ENCODE assay signal across 12 mouse cellular contexts in the genomic region with DNA sequence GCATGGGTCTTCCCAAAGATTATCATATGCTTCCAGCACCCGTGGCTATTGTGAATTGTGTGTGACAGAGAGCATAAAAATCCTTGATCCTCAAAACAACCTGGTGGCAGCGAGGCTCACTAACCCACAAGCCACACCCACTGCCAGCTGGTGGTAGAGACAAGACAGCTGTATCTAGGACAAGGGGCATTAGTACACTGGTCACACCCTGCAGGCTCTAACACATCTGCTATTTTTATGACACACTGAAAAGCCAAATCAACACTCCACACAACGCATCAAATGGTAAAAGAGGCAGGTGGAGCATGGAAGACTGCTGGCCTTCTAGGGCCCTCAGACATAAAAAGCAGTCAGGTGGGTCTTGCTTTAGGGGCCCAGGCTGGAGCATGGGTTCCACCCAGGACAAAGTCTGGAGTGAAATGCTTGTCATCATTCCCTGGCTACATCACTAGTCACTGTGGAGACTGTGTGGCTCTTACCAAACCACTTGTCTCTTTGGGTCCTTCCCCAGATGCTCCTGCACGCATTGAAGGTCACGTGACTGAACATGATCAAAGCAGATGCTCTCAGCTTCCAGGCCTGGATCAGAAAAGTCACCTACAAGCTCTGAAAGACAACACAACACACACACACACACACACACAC. TPM values are rescaled to one million over a fixed set of nuclear protein-coding genes. Genes with fewer than 3 reads are reported as not detected.
A peak's percentile ranks its signal among the peaks of the same experiment; 100 is the strongest.
DNase-seq lines count a peak whose midpoint lies in the region; ATAC-seq and TF ChIP-seq lines count a peak whose summit lies in the region.
"Had no signal": no experiment of that assay in that cellular context is flagged by ENCODE, and none has a peak within 500 bp of the region (broad histone marks: within the 10 kb centered on the region; RNA-seq: fewer than 3 reads in every experiment).

No protein-coding gene starts in this region.

- intact Hi-C loops in heart, adult 2 months (cut with DNase I) = no loop called here

- no peak overlapping the region for H3K4me2 ChIP-seq in intestine, embryonic 15.5 days (replicated peaks)
- peak overlapping the region; percentile 41 for H3K4me2 ChIP-seq in myocyte (ENCODE audit: low read depth)
- H3K4me2 ChIP-seq: heart, embryonic 13.5 days; limb, embryonic 13.5 days had no signal

- ATAC-seq in intestine, embryonic 15.5 days = peak; percentile 89
- ATAC-seq in cerebellum, adult (ENCODE audit: insufficient number of reproducible peaks, low FRiP score, low TSS enrichment) = no peak

- no peak for TF ChIP-seq EP300 in heart, adult 2 months (IDR thresholded peaks at IDR 0.05; ENCODE audit: insufficient read depth, low read depth, low read length)

- WGBS in heart, adult 2 months = 57% methylated on average over 5 of the region's 5 CpGs
- 61% methylated on average over 5 of the region's 5 CpGs for WGBS in intestine, embryonic 15.5 days

- no peaks in the 10 kb centered on the region for H3K36me3 ChIP-seq in heart, adult 2 months (ENCODE audit: control insufficient read depth, insufficient read depth, low read length)
- H3K36me3 ChIP-seq in C2C12 (ENCODE audit: control insufficient read depth, insufficient read depth) (no peaks in the 10 kb centered on the region), myocyte (ENCODE audit: control insufficient read depth, insufficient read depth) (no peaks in the 10 kb centered on the region)
- H3K36me3 ChIP-seq in intestine, embryonic 15.5 days = no peaks in the 10 kb centered on the region
- H3K36me3 ChIP-seq: heart, embryonic 13.5 days; limb, embryonic 13.5 days had no signal

- no peaks in the 10 kb centered on the region for H3K9me3 ChIP-seq in intestine, embryonic 15.5 days
- H3K9me3 ChIP-seq: heart, embryonic 13.5 days; limb, embryonic 13.5 days had no signal

- H3K27ac ChIP-seq in heart, adult 2 months = no peak overlapping the region
- H3K27ac ChIP-seq in intestine, embryonic 15.5 days = no peak overlapping the region
- H3K27ac ChIP-seq: heart, embryonic 13.5 days; limb, embryonic 13.5 days had no signal

- H3K79me3 ChIP-seq in C2C12 (ENCODE audit: low read depth) = no peaks in the 10 kb centered on the region

- H3K4me3 ChIP-seq in heart, adult 2 months = no peak overlapping the region
- H3K4me3 ChIP-seq in C2C12 (ENCODE audit: insufficient read depth, poor library complexity, severe bottlenecking) (no peak overlapping the region), myocyte (no peak overlapping the region)
- no peak overlapping the region for H3K4me3 ChIP-seq in intestine, embryonic 15.5 days (replicated peaks)
- H3K4me3 ChIP-seq: heart, embryonic 13.5 days; limb, embryonic 13.5 days had no signal

- no peak for TF ChIP-seq POLR2A in heart, adult 2 months (IDR thresholded peaks at IDR 0.05; ENCODE audit: insufficient read depth, low read depth, low read length)
- no peak for TF ChIP-seq POLR2A in myocyte (IDR thresholded peaks at IDR 0.05; ENCODE audit: insufficient read length, low read depth)

- peak; percentile 87 for DNase-seq in heart, adult 11 months
- DNase-seq in heart, adult 2 months = no peak
- no peak for DNase-seq in frontal cortex, postnatal 14 days (ENCODE audit: low spot score in 2 of 2)
- no peak for DNase-seq in layer of hippocampus, postnatal 14 days (ENCODE audit: low spot score in 2 of 2)

- H3K27me3 ChIP-seq in heart, adult 2 months (ENCODE audit: control insufficient read depth, insufficient read depth, low read length) = no peaks in the 10 kb centered on the region
- H3K27me3 ChIP-seq in C2C12 (ENCODE audit: control insufficient read depth, insufficient read depth, insufficient read length) = no peaks in the 10 kb centered on the region
- no peaks in the 10 kb centered on the region for H3K27me3 ChIP-seq in intestine, embryonic 15.5 days (replicated peaks)
- no peaks in the 10 kb centered on the region for H3K27me3 ChIP-seq in myocyte (ENCODE audit: control insufficient read depth, insufficient read depth, insufficient read length)
- H3K27me3 ChIP-seq: heart, embryonic 13.5 days; limb, embryonic 13.5 days had no signal

- no peak for TF ChIP-seq CTCF in heart, adult 2 months (IDR thresholded peaks at IDR 0.05)
- TF ChIP-seq CTCF in C2C12 (IDR thresholded peaks at IDR 0.05; ENCODE audit: control insufficient read depth, insufficient read depth, insufficient read length) = no peak

- H3K9ac ChIP-seq in heart, adult 2 months (ENCODE audit: low read depth, low read length) = no peak overlapping the region
- H3K9ac ChIP-seq in intestine, embryonic 15.5 days = no peak overlapping the region
- H3K9ac ChIP-seq: heart, embryonic 13.5 days; limb, embryonic 13.5 days had no signal

- H3ac ChIP-seq in C2C12 (ENCODE audit: control insufficient read depth, insufficient read length, low read depth) (no peak overlapping the region), myocyte (ENCODE audit: control insufficient read depth, insufficient read length) (no peak overlapping the region)

- H3K79me2 ChIP-seq in heart, adult 2 months (replicated peaks; ENCODE audit: control insufficient read depth, insufficient read depth, low read length) = no peaks in the 10 kb centered on the region
- H3K79me2 ChIP-seq in C2C12 (ENCODE audit: control insufficient read depth, insufficient read depth) (no peaks in the 10 kb centered on the region), myocyte (ENCODE audit: control insufficient read depth, insufficient read depth) (no peaks in the 10 kb centered on the region)

- no peaks in the 10 kb centered on the region; the same call in 1 of the 2 replicates for H3K4me1 ChIP-seq in heart, adult 2 months (ENCODE audit: control insufficient read depth, insufficient read depth, low read length)
- H3K4me1 ChIP-seq in intestine, embryonic 15.5 days (replicated peaks) = 0 out of 2 replicates have a peak, but pooled peaks cover 4% of the 10 kb centered on the region
- H3K4me1 ChIP-seq: limb, embryonic 13.5 days had no signal

TF ChIP-seq in C2C12, 6 proteins besides CTCF, POLR2A, EP300 and RAD21:
- TF ChIP-seq MAX (IDR thresholded peaks at IDR 0.05) (no peak), MYOD1 (IDR thresholded peaks at IDR 0.05; ENCODE audit: control insufficient read depth, insufficient read length, low read depth) (peak; percentile 35)
TF ChIP-seq in C2C12: peak in this region for 1.

TF ChIP-seq in myocyte, 11 proteins besides CTCF, POLR2A, EP300 and RAD21:
- TF ChIP-seq MYOD1 (IDR thresholded peaks at IDR 0.05; ENCODE audit: control insufficient read depth in 1 of 3, insufficient read length in 2 of 3, low read depth in 2 of 3) (peak; percentile 84 to 97 (median 87)), SRF (IDR thresholded peaks at IDR 0.05; ENCODE audit: control insufficient read depth, insufficient read length, low read depth) (no peak), USF1 (IDR thresholded peaks at IDR 0.05; ENCODE audit: low read depth) (peak; percentile 33), TCF3 (IDR thresholded peaks at IDR 0.05; ENCODE audit: insufficient read length, low read depth) (peak; percentile 83), MYOG (IDR thresholded peaks at IDR 0.05; ENCODE audit: control insufficient read depth in 1 of 3, insufficient read depth in 1 of 3, insufficient read length in 2 of 3, low read depth in 2 of 3) (peak; percentile 79 to 99 (median 95)), MAX (IDR thresholded peaks at IDR 0.05; ENCODE audit: low read depth) (no peak), CEBPB (IDR thresholded peaks at IDR 0.05; ENCODE audit: insufficient read depth, poor library complexity, severe bottlenecking) (no peak), TCF12 (IDR thresholded peaks at IDR 0.05; ENCODE audit: insufficient read depth, poor library complexity, severe bottlenecking) (peak; percentile 93), POLR2AphosphoS2 (IDR thresholded peaks at IDR 0.05; ENCODE audit: insufficient read length, low read depth) (no peak), E2F4 (IDR thresholded peaks at IDR 0.05; ENCODE audit: insufficient read depth) (no peak), REST (IDR thresholded peaks at IDR 0.05; ENCODE audit: insufficient read depth, insufficient read length) (no peak)

RNA-seq across cellular contexts. Expression of a gene that starts 11.4 kb away (rescaled TPM):
- total RNA-seq in heart, adult 2 months (2021) = not detected
- polyA plus RNA-seq in heart, adult 2 months (2012; rRNA removed) = 0.14 and 0.41 TPM in 2 replicates
- polyA plus RNA-seq in C2C12 (2012; fragmentation: generic; extraction: Trizol) = not detected
- not detected in 2 replicates for polyA plus RNA-seq in intestine, embryonic 15.5 days (2015; fragmentation: Nextera tagmentation; extraction: Ambion mirVana)
- polyA plus RNA-seq in myocyte (2012; fragmentation: generic; extraction: Trizol) = not detected
- total RNA-seq in layer of hippocampus, postnatal 14 days (2021) = under 1 TPM; 0.17 to 0.18 TPM
- polyA plus RNA-seq: heart, embryonic 13.5 days; kidney, embryonic 14.5 days; limb, embryonic 13.5 days; neural tube, embryonic 14.5 days had no signal

RNA-seq across cellular contexts. Expression of a gene that starts 37.9 kb away (rescaled TPM):
- under 1 TPM; 0.55 to 0.63 TPM for total RNA-seq in heart, adult 2 months (2021)
- polyA plus RNA-seq in heart, adult 2 months (2012; rRNA removed) = 1.1 and 2.6 TPM in 2 replicates
- 0.07 TPM for polyA plus RNA-seq in C2C12 (2012; fragmentation: generic; extraction: Trizol)
- polyA plus RNA-seq in intestine, embryonic 15.5 days (2015; fragmentation: Nextera tagmentation; extraction: Ambion mirVana) = 42.1 and 47.0 TPM in 2 replicates
- 0.02 TPM for polyA plus RNA-seq in myocyte (2012; fragmentation: generic; extraction: Trizol)
- 10 to 100 TPM; 60.7 to 66.1 TPM for total RNA-seq in layer of hippocampus, postnatal 14 days (2021)

RNA-seq across cellular contexts. Expression of a gene that starts 37.9 kb away (rescaled TPM):
- 1 to 10 TPM; 5.1 to 5.4 TPM for total RNA-seq in heart, adult 2 months (2021)
- polyA plus RNA-seq in heart, adult 2 months (2012; rRNA removed) = 11.3 and 12.0 TPM in 2 replicates
- 12.5 TPM for polyA plus RNA-seq in C2C12 (2012; fragmentation: generic; extraction: Trizol)
- 23.0 and 24.3 TPM in 2 replicates for polyA plus RNA-seq in intestine, embryonic 15.5 days (2015; fragmentation: Nextera tagmentation; extraction: Ambion mirVana)
- 8.3 TPM for polyA plus RNA-seq in myocyte (2012; fragmentation: generic; extraction: Trizol)
- 100 to 1,000 TPM; 458 to 482 TPM for total RNA-seq in layer of hippocampus, postnatal 14 days (2021)

Comparison
In these comparisons a context has a peak if more than half of its experiments do, and no peak if none do; other contexts are left out.
1. RNA of a gene that starts 37.9 kb away (polyA plus RNA-seq): 42.1 to 47.0 TPM in intestine, embryonic 15.5 days; 1.1 to 2.6 TPM in heart, adult 2 months, 0.07 TPM in C2C12 (single experiment) and 0.02 TPM in myocyte (single experiment); every median in the first group is over 10 times any median in the second.